Mouse (Mus musculus) B cell, adult 2 months (primary cell): ENCODE data around the gene Gm9268.
A peak's percentile ranks its signal among the peaks of the same experiment; 100 is the strongest.
"Not testable (repeated sequence)": the region's sequence is repeated elsewhere in the genome, so short reads cannot be mapped to it uniquely, and the experiment has no call there.

Source experiments
- DNase-seq, 2 experiments: peaks; one replicate each; pipeline ENCODE4 v3.0.0; 2022

Gene Gm9268

DNA sequence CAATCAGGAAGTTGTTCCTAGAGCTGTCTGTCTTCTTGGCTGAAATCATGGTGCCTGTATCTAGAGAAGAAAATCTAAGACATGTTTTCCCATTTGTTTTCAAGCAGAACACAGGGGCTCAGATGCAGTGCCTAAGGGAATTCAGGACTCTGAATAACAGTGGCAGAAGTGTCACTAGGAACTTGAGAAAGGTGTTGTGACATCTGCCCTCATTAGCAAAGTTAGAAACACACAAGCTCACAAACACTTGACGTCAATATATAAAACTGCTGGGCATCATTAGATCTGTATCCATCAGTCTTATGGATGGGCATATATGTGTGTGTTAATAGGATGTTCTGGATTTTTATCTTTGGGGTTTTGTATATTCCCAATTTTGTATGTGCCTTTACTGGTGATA lies at the start of gene Gm9268:
Gene Gm9268, plus strand, starts transcription at position 301 of the 400 bp plus-strand sequence.
- DNase-seq = not testable (repeated sequence)

DNA sequence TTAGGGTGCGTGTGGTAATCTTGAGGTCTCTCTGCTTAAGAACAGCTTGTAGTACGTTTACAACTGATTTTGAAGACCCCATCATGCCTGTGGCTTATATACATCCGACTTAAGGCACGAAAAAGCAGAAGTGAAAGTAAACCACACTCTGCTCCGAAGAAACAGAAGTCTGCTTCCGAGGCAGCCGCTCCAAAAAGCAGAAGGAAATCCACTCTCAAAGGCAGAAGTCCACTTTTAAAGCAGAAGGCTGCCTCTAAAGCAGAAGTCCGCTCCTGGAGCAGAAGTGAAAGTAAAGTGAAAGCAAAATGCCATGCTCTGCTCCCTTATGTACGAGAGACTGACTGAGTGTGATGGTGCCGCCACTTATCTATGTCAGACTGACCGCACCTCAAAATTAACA lies 38.5 kb upstream of the Gm9268 start:
- peak; percentile 53 to 57 for DNase-seq

DNA sequence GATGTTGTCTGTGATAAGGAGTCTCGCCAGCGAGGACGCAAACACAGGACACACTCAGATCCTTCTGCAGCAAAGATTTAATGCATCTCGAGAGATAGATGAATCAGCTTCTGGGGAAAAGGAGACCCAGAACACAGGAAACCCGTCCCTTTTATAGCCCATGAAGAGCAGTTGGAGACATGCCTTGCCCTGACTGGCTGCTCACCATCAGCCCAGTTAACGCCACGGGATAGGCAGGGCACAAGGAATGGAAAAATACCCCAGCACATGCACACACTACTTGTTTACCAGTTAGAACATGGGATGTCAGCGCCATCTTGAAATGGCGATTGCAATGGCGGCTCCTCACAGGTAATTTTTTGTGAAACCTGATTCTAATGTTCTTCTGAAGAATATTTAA lies 37.8 kb upstream of the Gm9268 start:
- no peak for DNase-seq

DNA sequence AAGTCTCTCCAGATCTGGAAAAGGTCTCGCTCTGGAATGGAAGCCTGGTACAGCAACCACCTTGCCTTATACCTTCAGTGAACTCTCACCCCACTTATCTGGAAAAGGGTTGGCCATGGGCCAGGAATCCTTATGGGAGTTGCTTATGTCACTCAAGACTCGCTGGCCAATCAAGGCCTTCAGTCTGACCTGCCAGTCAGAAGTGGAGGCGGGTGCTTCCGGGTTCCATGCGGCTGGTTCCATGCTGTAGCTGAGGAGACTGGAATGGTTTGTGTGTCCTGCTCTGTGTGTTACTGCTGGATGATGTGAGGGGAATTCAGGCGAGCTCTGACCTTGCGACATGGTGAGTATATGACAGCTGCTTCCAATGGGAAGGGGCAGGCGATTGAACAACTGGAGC lies 59.3 kb downstream of the Gm9268 start:
- no peak for DNase-seq
